Mouse (Mus musculus) MEL (cell line): ENCODE measurements around the gene Slc4a4.

Experiments used
- ETS1 ChIP-seq: IDR thresholded peaks from 2 replicates; pipeline ENCODE4 v1.6.1; 2012; ENCODE audit warnings: low read depth, mild to moderate bottlenecking, inconsistent platforms, low read length, improper control_type of control experiment, moderate library complexity
- TCF12 ChIP-seq: IDR thresholded peaks from 2 replicates; pipeline ENCODE4 v1.6.1; 2014; ENCODE audit warnings: low read depth, mild to moderate bottlenecking, inconsistent platforms, low read length, improper control_type of control experiment, moderate library complexity

DNA sequence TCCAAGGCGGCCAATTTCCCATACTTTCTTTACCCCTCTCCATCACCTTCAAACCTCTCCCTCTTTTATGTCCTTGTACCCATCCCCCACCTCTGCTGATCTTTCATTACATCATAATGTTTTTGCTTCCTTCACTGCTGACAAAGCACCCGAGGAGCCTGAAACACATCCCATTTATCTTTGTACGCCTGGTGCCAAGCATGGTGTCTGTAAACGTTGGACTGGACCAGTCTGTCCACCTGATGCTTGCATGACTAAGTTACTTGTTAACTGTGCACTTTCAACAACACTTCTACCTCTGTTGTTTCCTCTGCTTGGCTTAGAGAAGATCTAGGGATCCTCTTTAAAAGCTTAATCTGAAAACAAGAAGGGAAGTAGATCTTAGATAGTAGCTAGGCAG, 180.5 kb downstream of the Slc4a4 start:
- no peak for TF ChIP-seq TCF12
- no peak for TF ChIP-seq ETS1
